17 mouse cellular contexts compared by ENCODE assay signal in the genomic region with DNA sequence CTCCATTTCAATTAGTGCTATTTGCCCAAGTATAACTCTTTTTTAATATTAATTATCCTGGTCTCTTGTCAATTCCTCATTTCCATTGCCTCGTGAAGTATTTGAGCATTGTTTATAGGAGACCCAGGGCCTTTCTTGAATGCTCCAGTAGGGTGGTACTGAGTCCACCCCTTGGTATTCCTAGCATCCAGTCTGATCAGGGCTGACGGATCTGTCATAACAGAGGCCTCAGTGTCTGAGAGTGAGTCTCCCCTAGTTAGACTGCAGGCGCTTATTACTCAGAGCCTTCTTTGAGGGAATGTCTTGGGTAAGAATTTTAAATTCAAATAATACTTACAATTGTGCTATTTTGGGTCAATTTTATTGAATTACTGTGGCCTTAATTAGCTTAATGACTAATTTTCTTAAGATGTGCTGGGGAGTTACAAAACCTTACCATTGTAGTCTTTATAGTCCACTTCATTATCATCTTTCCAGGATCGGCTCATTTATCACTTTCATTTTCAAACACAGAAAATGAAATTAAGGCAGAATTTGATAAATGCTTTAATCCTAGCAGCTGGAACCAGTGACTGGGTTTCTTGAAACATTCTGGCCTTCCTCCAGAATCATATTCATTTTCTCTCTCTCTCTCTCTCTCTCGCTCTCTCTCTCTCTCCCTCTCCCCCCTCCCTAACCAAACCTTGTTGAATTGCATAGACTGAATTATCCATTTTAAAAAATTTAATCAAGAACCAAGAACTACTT.
"Had no signal": no experiment of that assay in that cellular context is flagged by ENCODE, and none has a peak within 500 bp of the region (broad histone marks: within the 10 kb centered on the region; RNA-seq: fewer than 3 reads in every experiment).

No protein-coding gene starts in this region.

- H3K27me3 ChIP-seq: liver, embryonic 15.5 days; lung, embryonic 15.5 days; megakaryocyte, embryonic 14.5 days; midbrain, embryonic 15.5 days; neural tube, embryonic 12.5 days had no signal

- H3K4me1 ChIP-seq: limb, embryonic 10.5 days; liver, embryonic 15.5 days; megakaryocyte, embryonic 14.5 days had no signal

- H3K4me3 ChIP-seq: left cerebral cortex, adult 2 months; limb, embryonic 10.5 days; liver, embryonic 15.5 days; lung, embryonic 15.5 days; midbrain, embryonic 15.5 days; neural tube, embryonic 12.5 days had no signal

- DNase-seq: kidney, postnatal 10 days; kidney, postnatal 4 days; lung, postnatal 14 days; right cerebral cortex, adult 18-20 months; right cerebral cortex, postnatal 25 days; thymus, adult 18-20 months; thymus, postnatal 14 days had no signal

- ATAC-seq: midbrain, embryonic 15.5 days had no signal

- H3K36me3 ChIP-seq: limb, embryonic 10.5 days; liver, embryonic 15.5 days; lung, embryonic 15.5 days; midbrain, embryonic 15.5 days had no signal

- H3K4me2 ChIP-seq: liver, embryonic 11.5 days; liver, embryonic 15.5 days; lung, embryonic 15.5 days; midbrain, embryonic 11.5 days; midbrain, embryonic 15.5 days; neural tube, embryonic 12.5 days had no signal

- H3K27ac ChIP-seq: left cerebral cortex, adult 2 months; limb, embryonic 10.5 days; liver, embryonic 15.5 days; lung, embryonic 15.5 days; macrophage; midbrain, embryonic 15.5 days; neural tube, embryonic 12.5 days had no signal

- H3K9ac ChIP-seq: liver, embryonic 15.5 days; lung, embryonic 15.5 days; midbrain, embryonic 15.5 days; neural tube, embryonic 12.5 days had no signal

- H3K9me3 ChIP-seq: limb, embryonic 10.5 days; liver, embryonic 15.5 days; lung, embryonic 15.5 days; midbrain, embryonic 15.5 days; neural tube, embryonic 12.5 days had no signal
